Mouse (Mus musculus) gastrocnemius, postnatal 14 days (tissue): ENCODE data around the gene B4galt7. TPM values are rescaled to one million over a fixed set of nuclear protein-coding genes. Genes with fewer than 3 reads are reported as not detected.

ENCODE experiments used
- DNase-seq: peaks from one replicate; pipeline ENCODE4 v3.0.0; 2021; ENCODE audit warnings: mixed read lengths
- intact Hi-C: fragments of 180-260 bp; cut with DNase I; formaldehyde crosslinking; loops from one replicate; pipeline ENCODE4 v1.15.1; 2025; ENCODE audit warnings: low total_unique reads
- total RNA-seq, 2 experiments: library from RNA; stranded (reverse); gene quantifications; 2 replicates each; pipeline ENCODE4 v1.2.3; 2021

B4galt7 gene
- total RNA-seq, 2 experiments from 2014 or later = 6.2 to 7.3 TPM

DNA sequence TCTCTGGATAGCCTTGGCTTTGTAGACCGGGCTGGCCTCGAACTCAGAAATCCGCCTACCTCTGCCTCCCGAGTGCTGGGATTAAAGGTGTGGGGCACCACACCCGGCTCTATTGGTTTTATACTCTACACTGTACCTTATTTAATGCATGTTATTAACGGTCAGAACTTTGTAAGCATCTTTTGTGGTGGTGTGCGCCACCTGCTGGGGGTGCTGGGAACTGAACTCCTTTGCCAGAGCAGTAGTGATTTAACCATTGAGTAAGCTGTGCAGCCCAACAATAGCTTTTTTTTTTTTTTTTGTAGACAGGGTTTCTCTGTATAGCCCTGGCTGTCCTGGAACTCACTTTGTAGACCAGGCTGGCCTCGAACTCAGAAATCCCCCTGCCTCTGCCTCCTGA is 40.8 kb downstream of the B4galt7 start:
- peak; percentile 72 for DNase-seq
- intact Hi-C loops = loop anchor here (5.0 kb wide), 1 partner anchor 38 kb away; no protein-coding TSS in a partner anchor

- no peak for DNase-seq
- intact Hi-C loops = loop anchor here (5.0 kb wide), 1 partner anchor 42 kb away; no protein-coding TSS in a partner anchor
Measured at GRCm38 (mm10) chr13:55644525-55644924, 44.8 kb downstream of the B4galt7 start.

GRCm38 (mm10) chr13:55650098-55650497 is 50.4 kb downstream of the B4galt7 start:
- intact Hi-C loops = no loop called here
- DNase-seq = no peak

- no peak for DNase-seq
- intact Hi-C loops = no loop called here
Measured at GRCm38 (mm10) chr13:55650980-55651379, 51.3 kb downstream of the B4galt7 start.

Other genes starting within 250 kb of the B4galt7 start
- gene Lman2, start 237.1 kb upstream of the B4galt7 start, total RNA-seq = 10 to 100 TPM; 32.2 to 34.6 TPM
- under 1 TPM; 0.22 to 0.29 TPM for gene Rgs14, start 230.2 kb upstream of the B4galt7 start, total RNA-seq
- gene Slc34a1, start 201.7 kb upstream of the B4galt7 start, total RNA-seq = not detected
- not detected for gene Pfn3, start 184.7 kb upstream of the B4galt7 start, total RNA-seq
- gene F12, start 173.1 kb upstream of the B4galt7 start, total RNA-seq = not detected
- gene Grk6, start 154.8 kb upstream of the B4galt7 start, total RNA-seq = 10 to 100 TPM; 12.1 to 12.6 TPM
- 1 to 10 TPM; 1.0 to 1.6 TPM for gene Prr7, start 135.6 kb upstream of the B4galt7 start, total RNA-seq
- gene Dbn1, start 111.8 kb upstream of the B4galt7 start, total RNA-seq = 10 to 100 TPM; 31.3 to 37.5 TPM
- 100 to 1,000 TPM; 588 to 612 TPM for gene Pdlim7, start 86.2 kb upstream of the B4galt7 start, total RNA-seq
- 1 to 10 TPM in 1 of 2 experiments, under 1 TPM in 1; 0.82 to 1.6 TPM for gene Dok3, start 70.6 kb upstream of the B4galt7 start, total RNA-seq
- 1 to 10 TPM; 8.8 to 9.5 TPM for gene Ddx41, start 63.2 kb upstream of the B4galt7 start, total RNA-seq
- 10 to 100 TPM; 12.8 to 15.4 TPM for gene Fam193b, start 28.8 kb upstream of the B4galt7 start, total RNA-seq
- 100 to 1,000 TPM; 139 to 149 TPM for gene Tmed9, start 26.2 kb upstream of the B4galt7 start, total RNA-seq
- 10 to 100 TPM; 10.1 to 11.1 TPM for gene Caml, start 23.1 kb downstream of the B4galt7 start, total RNA-seq
- gene Ddx46, start 35.1 kb downstream of the B4galt7 start, total RNA-seq = 10 to 100 TPM; 19.7 to 21.2 TPM
- gene B230219D22Rik, start 93.2 kb downstream of the B4galt7 start, total RNA-seq = 10 to 100 TPM; 30.9 to 32.9 TPM
- gene Txndc15, start 114.8 kb downstream of the B4galt7 start, total RNA-seq = 10 to 100 TPM; 27.8 to 27.9 TPM
- 10 to 100 TPM; 23.4 to 24.0 TPM for gene Pcbd2, start 127.5 kb downstream of the B4galt7 start, total RNA-seq
- gene Catsper3, start 184.7 kb downstream of the B4galt7 start, total RNA-seq = under 1 TPM in 1 of 2 experiments, not detected in 1; 0.22 TPM
- under 1 TPM; 0.64 to 0.84 TPM for gene Pitx1, start 236.3 kb downstream of the B4galt7 start, total RNA-seq